Mouse (Mus musculus) heart, adult 9 months (tissue): ENCODE data around the gene Epb41l1.
A peak's percentile ranks its signal among the peaks of the same experiment; 100 is the strongest.

ENCODE experiments used
- DNase-seq, 2 experiments: peaks; one replicate each; pipeline ENCODE4 v3.0.0; 2022; ENCODE audit warnings: low spot score in 2 of 2

Epb41l1 gene

DNA sequence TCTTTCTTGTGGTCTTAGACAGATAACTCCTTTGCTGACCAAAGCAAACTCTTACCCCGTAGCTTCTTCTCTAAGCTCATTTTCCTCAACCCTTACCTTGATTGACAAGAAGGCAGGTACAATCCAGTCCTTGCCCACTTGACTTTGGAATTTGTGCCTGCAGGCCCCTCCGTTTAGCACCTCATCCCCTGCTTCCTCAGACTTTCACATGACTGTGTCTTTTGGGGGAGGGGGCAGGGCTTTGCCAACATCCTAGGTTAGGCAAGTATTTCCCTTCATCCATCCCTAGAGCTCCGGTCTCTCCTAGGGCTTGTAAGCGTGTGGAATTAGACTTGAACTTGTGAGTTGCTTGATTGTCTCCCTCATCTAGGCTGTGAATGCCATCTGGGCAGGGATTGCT is 3.0 kb downstream of the Epb41l1 start:
- no peak for DNase-seq

DNA sequence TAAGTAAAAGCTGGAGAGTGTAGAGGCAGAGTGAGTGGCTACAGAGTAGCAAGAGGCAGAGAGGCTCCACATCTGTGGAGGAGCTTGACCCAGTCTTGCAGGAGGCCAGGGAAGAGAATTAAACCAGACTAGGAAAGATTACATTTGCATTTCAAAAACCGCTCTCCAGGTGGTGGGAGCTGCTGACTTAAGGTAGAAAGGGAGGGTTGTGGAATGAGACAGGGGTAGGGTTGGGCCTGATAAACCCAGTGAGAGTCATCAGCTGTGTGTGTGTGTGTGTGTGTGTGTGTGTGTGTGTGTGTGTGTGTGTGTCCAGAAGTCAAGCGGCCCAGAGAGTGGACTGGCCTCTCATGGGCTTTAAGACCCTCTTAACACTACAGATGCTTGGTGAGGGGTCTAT is 4.9 kb downstream of the Epb41l1 start:
- no peak for DNase-seq

DNA sequence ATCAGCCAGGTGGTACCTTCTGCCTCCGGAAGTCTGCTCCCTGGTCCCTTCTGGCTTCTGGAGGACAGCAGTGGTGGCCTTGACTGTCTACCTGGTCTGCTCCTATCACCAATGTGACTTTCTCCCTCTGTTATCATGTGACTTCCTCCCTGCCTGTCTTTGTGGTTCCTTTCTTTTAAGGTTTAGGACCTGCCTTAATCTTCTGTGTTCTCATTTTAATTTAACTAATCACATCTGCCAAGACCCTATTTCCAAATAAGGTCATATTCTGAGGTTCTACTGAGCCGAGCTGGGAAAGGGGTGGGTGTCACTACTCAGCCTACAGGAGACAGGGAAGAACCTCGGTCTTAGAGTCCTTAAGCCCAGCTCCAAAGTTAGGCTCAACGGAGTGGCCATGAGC is 5.4 kb downstream of the Epb41l1 start:
- no peak for DNase-seq

DNA sequence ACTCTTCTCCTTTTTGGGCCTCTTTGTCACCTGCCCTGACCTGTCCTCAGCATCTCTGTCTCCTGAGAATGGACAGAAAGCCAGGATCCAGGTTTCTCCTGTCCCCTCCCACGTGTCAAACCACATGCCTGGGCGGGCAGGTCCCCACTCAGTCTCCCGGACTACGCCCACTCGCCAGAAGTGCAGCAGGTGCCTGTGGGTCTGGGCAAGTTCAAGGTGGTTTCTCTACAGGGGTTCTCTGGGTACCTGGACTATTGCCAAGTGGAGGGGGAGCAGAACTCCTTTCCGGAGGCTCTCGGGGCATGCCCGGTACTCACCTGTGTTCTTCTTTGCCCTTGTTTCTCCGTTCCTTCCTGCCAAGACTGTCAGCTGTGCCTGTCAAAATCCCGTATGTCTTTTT is 9.1 kb downstream of the Epb41l1 start:
- no peak for DNase-seq

DNA sequence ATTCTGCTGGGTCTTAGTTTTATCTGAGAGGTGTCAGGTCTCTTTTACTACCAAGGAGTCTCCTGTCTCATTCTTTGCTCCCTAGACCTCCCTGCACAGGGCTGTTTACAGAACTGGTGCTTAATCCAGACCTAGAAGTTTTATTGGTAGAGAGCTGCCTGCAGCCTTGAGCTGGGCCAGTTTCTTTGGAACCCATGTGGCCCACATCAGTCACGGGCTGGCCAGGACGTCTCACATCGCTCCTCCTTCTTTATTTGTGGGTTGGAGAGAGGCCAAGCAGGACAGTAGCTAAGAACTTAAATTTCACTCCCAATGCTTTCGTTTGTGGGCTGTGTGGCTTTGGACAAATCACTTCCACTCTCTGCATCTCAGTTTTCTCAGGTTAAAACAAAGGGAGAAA is 9.6 kb downstream of the Epb41l1 start:
- no peak for DNase-seq

DNA sequence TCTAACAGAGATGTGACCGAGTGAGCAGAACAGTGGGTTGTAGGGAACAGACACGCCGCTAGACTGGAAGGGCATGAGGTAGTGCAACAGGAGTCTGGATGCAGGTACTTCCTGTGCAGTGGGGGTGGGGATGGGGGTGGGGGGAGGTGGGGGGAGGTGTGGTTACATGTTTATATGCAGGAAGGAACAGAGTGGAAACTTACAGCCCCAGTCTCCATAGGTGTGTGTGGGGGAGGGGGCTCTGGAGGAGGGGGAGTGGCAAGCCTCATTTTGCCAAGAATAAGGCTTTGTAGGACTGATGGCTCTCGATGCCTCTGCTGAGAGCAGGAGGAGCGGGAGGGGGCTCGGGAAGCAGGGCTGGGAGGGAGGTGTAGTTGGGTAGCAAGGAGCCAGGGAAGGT is 10.7 kb downstream of the Epb41l1 start:
- no peak for DNase-seq

DNA sequence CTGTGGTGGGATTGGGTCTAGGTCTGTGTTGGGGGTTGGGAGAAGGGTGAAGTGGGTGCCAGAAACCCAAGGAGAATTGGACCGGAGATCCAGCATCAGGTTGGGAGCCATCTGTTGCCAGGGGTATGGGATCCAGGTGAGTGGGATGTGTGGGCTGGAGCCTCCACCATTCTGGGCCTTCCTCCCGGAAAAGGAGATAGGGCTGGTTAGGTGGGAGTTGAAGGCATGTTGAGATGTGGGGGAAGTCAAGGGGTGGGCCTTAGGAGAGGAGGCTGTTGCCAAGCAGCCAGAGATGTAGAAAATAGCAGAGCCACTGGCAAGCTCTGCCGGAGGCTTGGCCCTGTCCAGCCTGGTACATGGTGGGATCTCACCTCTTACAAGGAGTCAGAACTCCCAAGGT is 11.4 kb downstream of the Epb41l1 start:
- no peak for DNase-seq

DNA sequence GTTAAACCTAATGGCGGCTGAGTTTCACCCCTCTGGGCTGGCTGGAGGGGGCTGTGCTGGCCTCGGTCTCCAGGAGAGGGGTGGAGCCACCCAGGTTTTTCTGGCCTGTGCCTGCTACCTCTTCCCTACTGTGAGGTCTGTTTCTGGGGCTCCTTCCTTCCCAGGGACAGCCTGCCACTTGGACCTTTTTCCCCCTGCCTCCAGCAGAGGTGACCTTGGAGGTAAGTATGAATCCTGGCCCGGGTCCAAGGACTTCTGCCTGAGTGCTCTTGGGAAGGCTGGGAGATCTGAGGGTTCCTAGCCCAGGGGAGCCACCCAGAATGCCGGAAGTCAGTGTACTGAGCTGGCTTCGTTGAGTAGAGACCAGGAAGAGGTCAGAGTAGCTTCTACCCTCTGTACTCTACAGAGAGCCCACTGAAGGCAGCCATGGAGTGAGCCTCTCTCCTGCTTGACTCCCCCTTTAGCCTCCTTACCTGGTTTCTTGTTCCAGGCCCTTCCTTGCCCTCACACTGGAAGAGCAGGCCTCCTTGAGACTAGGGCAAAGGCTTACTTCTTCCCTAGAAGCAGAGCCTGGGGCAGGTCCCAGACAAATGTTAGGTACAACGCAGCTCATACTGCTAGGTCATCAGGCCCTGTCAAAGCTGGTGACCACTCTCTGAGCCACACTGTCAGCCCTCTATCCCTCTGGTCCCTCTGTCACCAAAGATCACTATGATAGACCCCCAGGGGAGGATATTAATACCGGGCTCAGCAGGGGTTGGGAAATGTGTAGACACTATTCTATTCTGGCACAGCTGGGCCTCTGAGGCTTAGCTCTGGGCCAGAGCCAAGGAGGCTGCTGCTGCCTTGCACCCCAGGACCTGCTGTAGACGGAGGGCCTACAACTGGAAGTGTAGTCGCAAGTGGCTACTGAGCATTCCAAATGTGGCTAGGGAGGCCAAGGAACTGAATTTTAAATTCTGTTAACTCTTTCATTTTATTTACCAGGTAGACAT is 12.5 kb downstream of the Epb41l1 start:
- DNase-seq: no peak

DNA sequence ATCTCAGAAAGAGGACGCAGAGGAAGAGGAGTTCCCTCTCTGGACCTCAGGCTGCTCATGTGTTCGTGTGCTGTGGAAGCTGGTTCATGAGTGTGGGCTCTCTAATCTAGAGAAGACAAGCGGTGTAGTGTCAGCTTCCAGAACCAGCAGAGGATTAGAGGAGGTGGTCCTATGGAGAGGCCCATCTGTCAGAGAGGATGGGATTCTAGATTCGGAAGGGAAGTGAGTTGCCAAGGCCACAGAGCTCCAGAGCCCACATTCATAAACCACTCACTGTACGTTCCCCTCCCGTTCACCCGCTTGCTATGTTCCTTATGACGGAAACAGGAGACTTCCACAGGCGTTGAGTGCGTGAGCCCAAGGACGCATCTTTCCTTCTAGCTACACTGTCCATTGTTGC is 16.9 kb downstream of the Epb41l1 start:
- DNase-seq: no peak

DNA sequence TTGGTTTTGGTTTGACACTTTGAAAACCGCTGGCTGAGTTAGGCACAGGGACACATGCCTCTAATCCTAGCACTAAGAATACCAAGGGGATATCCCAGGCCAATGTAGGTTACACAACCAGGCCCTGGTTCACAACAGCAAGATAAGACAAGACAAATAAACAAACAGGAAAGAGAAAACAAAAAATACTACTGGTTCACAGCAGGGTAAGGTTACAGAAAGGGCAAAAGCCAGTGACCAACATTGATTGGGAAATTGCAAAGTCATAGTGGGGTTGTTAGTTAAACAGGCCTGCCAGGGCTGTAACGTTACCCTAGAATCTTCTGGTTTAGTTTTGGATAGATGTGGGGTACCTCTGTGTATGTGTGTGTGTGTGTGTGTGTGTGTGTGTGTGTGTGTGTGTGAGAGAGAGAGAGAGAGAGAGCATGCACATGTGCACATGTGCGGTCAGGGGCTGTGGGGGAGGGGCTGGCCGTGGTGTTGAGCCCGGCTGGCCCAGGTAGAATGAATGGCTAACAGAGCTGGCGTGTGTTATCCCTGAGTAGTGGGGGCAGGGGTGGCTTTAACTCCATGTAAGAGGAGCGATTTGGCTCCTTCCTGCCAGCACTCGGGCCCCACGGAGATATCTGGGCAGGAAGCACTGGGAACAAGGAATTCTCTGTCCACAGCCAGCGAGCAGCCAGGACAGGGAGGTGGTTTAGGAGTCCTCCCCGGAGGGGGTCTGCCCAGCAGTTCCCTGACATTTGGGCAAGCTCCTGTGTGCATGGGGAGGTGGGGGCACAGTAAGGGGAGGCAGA is 19.2 kb downstream of the Epb41l1 start:
- DNase-seq: no peak

DNA sequence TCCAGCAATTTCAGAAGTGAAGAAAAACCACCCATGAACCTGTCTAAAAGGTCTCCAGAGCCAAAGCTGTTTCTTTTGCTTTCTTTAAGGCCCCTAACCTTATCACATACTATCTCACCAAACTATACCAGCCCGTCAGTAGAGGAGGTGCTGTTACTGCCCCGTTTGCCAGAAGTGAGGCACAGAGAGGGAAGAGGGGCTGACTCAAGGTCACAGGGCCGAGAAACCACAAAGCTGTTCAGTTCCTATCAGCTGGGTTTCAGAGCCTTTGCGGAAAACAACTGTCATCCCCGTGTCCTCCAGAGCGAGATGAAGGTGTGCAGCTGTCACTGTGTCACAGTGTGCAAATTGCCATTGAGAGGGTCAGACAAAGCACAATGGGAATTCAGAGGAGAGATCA is 21.2 kb downstream of the Epb41l1 start:
- no peak for DNase-seq

DNA sequence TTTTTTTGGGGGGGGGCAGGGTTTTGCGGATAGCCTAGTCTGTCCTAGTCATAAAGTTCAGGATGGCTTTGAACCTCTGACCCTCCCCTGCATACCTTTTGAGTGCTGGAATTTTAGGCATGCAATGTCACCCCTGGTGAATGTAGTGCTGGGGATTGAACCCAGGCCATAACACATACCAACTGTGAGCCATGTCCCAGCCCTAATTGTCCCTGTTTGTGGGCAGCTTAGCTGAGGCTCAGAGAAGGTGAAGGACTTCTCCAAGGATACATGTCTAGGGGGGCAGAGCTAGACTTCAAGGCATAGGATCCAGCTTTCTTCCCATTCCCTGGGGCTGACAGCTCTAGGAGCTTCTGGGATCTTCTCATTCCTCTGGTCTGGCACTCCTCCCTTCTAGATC is 22.6 kb downstream of the Epb41l1 start:
- no peak for DNase-seq

DNA sequence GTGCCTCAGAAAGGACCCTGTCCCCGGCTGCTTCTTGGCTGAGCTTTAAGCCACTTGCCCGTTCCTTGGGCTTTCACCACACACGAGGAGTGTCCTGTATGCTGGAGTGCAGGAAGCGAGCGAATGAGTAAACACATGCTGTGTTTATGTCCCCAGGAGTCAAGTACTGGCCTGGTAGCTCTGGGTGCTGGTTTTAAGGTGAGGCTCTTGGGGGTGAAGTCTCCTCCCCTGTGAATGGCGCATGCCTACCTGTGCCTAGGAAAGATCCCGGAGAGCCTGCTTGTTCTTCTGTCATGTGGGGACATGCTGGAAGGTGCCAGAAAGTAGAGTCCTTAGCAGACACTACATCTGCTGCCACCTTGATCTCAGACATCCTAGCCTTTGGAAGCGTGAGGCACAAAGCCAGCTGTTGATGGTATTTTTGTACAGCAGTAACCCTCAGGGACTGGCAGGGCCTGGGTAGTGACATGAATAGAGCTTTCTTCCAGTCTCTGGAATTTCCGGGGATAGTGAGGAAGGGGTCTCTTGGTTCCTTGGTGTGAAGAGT is 25.9 kb downstream of the Epb41l1 start:
- DNase-seq: no peak

DNA sequence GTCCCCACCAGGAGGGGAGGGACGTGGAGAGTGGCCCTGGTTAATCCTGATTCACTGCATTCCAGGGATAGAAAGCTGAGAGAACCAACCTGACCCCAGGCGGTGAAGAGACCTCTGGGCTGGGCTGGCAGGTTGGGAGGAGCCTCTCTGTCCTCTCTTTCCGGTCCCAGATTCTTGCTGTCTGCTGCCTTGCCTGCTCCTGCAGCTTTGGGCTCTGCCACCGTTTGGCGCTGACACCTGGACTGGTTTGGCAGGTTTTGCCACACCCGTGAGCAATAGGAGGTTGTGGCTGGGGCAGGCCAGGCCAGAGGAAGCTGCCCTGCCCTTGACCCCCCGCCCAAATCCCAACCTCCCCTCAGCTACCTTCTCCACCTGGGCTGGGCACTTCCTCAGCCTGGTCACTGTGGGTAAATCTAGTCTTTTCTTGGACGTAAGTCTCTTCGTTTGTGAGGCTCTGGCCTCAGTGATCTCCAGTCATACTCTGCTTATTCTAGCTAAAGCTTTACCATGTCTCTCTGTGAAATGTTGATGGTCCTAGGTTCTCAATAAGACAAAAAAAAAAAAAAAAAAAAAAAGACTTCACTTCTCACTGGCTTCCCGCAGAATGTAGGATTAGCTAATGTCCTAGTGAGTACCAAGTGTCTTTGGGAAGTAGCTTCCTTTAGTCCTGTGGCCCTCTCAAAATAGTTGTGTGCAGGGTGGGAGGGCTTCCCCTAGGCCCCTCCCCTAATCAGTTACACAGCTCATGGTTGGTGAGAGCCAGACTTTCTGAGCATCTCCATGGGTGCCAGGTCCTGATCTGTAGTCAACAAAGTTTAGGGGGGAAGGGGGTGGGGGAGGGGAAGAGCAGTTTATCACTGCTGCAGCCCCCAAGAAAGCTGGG is 26.9 kb downstream of the Epb41l1 start:
- no peak for DNase-seq

DNA sequence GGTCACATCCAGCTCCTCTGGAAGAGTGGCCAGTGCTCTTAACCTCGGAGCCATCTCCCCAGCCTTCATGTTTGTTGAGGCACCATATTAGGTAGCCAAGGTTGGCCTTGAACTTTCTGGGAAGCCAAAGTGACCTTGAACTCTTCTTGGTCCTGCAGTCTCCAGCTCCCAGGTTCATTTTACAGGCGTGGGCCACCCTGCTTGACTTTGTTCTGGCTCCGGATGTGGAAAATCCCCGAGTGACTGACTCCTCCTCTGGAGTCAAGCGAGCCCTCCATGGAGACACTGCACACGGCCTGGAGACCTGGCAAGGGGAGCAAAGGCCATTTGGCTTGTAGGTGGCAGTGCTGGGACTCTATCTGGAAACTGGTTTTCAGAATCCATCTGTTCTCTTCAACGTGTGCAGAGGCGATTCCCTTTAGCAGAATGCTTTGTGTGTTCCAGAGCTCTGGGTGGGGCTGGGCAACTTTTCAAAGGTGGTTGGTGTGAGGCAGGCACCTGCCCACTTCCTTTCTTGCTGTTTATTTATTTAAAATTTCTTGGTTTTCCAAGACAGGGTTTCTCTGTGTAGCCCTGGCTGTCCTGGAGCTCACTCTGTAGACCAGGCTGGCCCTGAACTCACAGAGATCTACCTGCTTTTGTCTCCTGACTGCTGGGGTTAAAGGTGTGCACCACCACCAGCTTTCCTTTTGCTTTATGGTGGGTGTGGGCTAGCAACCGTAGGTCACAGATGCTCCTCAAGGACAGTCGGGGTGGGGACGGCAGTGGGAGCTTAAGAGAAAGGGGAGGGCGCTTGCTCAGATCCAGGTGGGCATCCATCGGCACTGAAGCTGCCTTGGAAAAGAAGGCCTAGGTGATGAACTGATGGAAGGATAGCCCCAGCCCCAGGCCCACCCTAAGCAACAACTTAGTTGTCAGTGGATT is 30.8 kb downstream of the Epb41l1 start:
- no peak for DNase-seq

DNA sequence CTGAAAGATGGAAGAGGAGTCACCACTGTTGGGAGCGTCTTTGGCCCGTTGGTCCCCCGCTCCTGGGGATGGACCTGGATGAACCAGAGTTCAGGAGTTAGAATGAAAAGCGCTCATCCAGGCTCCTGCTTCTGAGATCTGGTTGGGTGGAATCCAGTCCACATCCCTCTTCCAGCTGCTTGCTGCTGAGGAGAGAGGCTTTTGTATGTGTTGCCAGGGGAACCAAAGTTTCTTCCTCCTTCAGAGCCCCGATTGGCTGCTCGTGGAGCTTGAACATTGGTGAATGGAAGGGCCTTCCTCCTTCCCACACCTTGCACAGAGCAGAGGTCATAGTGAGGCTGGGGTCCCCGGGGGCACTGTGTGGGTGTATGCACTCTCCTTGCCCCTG is 31.4 kb downstream of the Epb41l1 start:
- no peak for DNase-seq

DNA sequence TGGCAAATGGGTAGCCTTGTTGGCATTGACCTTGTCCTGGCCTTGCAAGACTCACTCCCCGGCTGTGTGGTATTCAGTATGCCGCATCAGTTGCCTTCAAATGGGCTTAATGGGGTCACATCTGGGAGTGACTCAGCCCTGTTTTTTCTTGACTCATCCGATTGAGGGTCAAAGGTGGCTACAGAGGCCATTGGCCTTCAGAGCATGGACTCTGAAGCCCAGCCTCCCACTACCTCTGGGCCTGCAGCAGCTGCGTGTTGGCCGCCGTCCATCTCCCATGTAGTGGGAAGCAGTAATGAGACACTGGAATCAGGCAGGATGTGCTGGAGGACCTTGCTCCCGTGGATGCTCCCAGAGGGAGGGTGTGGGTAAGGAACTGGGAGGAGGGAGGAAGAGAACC is 33.1 kb downstream of the Epb41l1 start:
- DNase-seq: peak; percentile 62 to 77

DNA sequence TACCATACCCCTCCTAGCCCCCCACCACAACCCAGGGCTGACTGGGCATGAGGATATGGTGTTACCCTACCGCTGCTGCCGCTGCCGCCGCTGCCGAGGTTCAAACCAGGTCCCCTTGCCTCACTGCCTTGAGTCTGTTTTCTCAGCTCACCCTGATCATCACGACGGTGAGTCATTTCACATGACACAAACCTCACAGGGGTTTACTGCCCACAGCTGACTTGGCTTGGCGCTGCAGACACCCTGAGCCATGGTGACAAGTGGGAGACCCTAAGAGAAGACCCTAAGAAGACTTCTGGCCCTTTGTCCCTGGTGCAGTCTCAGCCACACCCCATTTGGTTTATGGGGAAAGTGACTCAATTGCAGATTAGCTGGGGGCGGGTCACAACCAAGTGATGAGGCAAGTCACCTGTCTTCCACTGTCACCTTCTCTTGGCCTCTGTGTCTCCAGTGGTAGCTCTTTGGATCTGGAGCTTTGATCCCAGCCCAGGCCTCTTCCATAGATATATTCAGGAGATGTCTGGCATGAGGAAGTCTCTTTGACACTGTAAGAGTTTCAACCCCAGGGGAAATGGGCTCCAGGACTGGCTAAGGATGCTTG is 34.9 kb downstream of the Epb41l1 start:
- DNase-seq: no peak

DNA sequence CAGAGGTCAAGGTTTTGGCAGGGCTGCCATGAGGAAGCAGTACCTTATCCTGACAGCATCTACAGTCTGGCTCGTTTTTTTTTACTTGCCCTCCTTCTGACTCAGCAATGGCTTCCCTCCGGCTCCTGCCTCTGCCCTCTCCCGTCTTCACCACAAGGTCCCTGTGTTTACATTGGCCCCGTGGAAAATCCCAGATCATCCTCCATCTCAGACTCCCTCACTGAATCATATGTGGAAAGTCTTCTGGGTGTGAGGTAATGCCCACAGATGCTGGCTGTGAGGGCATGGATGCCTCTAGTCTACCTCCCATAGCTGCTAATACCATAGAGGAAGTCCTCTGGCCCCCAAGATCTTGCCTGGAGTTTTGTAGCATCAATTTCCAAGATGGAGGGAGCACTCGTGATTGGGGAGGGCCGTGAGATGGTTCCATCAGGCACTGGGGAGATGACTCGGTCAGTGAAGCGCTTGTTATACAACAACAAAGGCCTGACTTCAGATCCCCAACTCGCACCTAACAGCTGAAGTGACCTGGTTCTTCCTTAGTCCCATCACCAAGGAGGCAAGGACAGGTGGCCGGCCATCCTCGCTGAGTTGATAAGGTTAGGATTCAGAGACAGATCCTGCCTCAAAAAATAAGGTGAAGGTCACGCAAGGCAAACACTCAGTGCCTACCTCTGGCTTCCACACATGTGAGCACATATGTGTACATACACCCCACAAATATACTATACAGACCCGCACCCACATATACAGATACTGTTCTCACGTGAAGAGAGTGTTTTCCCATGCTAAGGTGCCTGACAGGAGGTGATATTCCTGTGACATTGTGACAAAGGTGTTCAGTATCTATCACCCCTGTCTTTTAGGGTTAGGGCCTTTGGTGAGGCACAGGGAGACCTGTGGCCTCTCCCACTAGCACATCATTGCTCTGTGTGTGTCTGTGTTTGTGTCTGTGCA is 36.0 kb downstream of the Epb41l1 start:
- DNase-seq: no peak
